Mouse (Mus musculus) heart, embryonic 14.5 days (tissue): ENCODE results near the gene Tomm7. TPM values are rescaled to one million over a fixed set of nuclear protein-coding genes. Genes with fewer than 3 reads are reported as not detected.

Experiments used
- ATAC-seq: fragments of 200-750 bp; cut with Nextera tagmentation; 2 replicates; pipeline ENCODE4 v1.8.0; 2017; ENCODE audit warnings: low read depth, moderate TSS enrichment; ENCODE audit not compliant: insufficient number of reproducible peaks, insufficient read depth, low FRiP score
- H3K27ac ChIP-seq, 2 experiments: fragments of 200-500 bp in 1 of 2; fragments of 300-500 bp in 1 of 2; sonication (generic) in 1 of 2; replicated peaks in 1 of 2; 2 replicates each; pipeline ENCODE4 v1.5.1; 2012 to 2014; ENCODE audit warnings: low read depth in 2 of 2, low read length in 2 of 2, control low read depth in 1 of 2, mild to moderate bottlenecking in 1 of 2, mixed read lengths in 1 of 2; ENCODE audit not compliant: control insufficient read depth in 1 of 2, insufficient read depth in 1 of 2
- H3K27me3 ChIP-seq: fragments of 300-500 bp; sonication (generic); 2 replicates; pipeline ENCODE4 v1.6.1; 2014; ENCODE audit warnings: mild to moderate bottlenecking, low read length, control low read depth; ENCODE audit not compliant: control insufficient read depth, insufficient read depth
- H3K36me3 ChIP-seq: fragments of 300-500 bp; sonication (generic); 2 replicates; pipeline ENCODE4 v1.6.1; 2014; ENCODE audit warnings: mild to moderate bottlenecking, control low read depth, low read length, mixed read lengths; ENCODE audit not compliant: control insufficient read depth, insufficient read depth
- H3K4me1 ChIP-seq, 2 experiments: fragments of 200-500 bp in 1 of 2; fragments of 300-500 bp in 1 of 2; sonication (generic) in 1 of 2; 2 replicates each; pipeline ENCODE4 v1.6.1; 2012 to 2014; ENCODE audit warnings: low read length in 2 of 2, control low read depth in 1 of 2, mixed read lengths in 1 of 2; ENCODE audit not compliant: control insufficient read depth in 2 of 2, insufficient read depth in 2 of 2
- H3K4me2 ChIP-seq: fragments of 300-500 bp; sonication (generic); 2 replicates; pipeline ENCODE4 v1.6.1; 2014; ENCODE audit warnings: mild to moderate bottlenecking, low read length
- H3K4me3 ChIP-seq, 2 experiments: fragments of 200-500 bp in 1 of 2; fragments of 300-500 bp in 1 of 2; sonication (generic) in 1 of 2; 2 replicates each; pipeline ENCODE4 v1.5.1; 2012 to 2014; ENCODE audit warnings: low read length in 2 of 2, mild to moderate bottlenecking in 2 of 2, control low read depth in 1 of 2, low read depth in 1 of 2, moderate library complexity in 1 of 2; ENCODE audit not compliant: control insufficient read depth in 1 of 2, insufficient read depth in 1 of 2
- H3K9ac ChIP-seq: fragments of 300-500 bp; sonication (generic); 2 replicates; pipeline ENCODE4 v1.6.1; 2014; ENCODE audit warnings: mild to moderate bottlenecking, low read length
- H3K9me3 ChIP-seq: fragments of 300-500 bp; sonication (generic); 2 replicates; pipeline ENCODE4 v1.6.1; 2016; ENCODE audit warnings: low read length, control low read depth; ENCODE audit not compliant: control insufficient read depth
- WGBS: fragments of 180-500 bp; shearing (Covaris S2); extraction: QIAGEN DNeasy Blood & Tissue Kit; methylation state at CpG from one replicate; pipeline ENCODE4 v1.1.7; 2014; 5-methylcytosine and 5-hydroxymethylcytosine counted together
- polyA plus RNA-seq: library from polyadenylated mRNA; unstranded; fragments of >200 nt; fragmentation: Nextera tagmentation; extraction: Ambion mirVana; gene quantifications from 2 replicates; pipeline ENCODE4 v1.2.1, GENCODE M21; 2014

Tomm7 gene
- polyA plus RNA-seq, 1 experiment from 2014 or later, result 120 TPM

GRCm38 (mm10) chr5:23824171-23824733 is 19.7 kb downstream of the Tomm7 start:
- H3K9ac ChIP-seq, result no peak overlapping the region
- no peak for ATAC-seq
- H3K27ac ChIP-seq, result no peak overlapping the region
- H3K9me3 ChIP-seq, result no peaks in the 10 kb centered on the region
- 72% methylated on average over 8 of the region's 8 CpGs for WGBS
- no peak overlapping the region for H3K4me2 ChIP-seq
- peaks cover 18% of the 10 kb centered on the region for H3K36me3 ChIP-seq
- H3K4me1 ChIP-seq, result no peaks in the 10 kb centered on the region
- no peak overlapping the region for H3K4me3 ChIP-seq
- no peaks in the 10 kb centered on the region for H3K27me3 ChIP-seq

- Histone ChIP-seq H3K27ac (no peak overlapping the region), H3K4me1 (no peaks in the 10 kb centered on the region), H3K9me3 (no peaks in the 10 kb centered on the region), H3K9ac (no peak overlapping the region), H3K4me2 (no peak overlapping the region), H3K36me3 (peaks cover 35% of the 10 kb centered on the region), H3K27me3 (no peaks in the 10 kb centered on the region), H3K4me3 (no peak overlapping the region)
- no peak for ATAC-seq
- WGBS, result 67% methylated on average over 11 of the region's 11 CpGs
Measured at GRCm38 (mm10) chr5:23822306-23822705, 21.7 kb downstream of the Tomm7 start.

GRCm38 (mm10) chr5:23816681-23817080 is 27.3 kb downstream of the Tomm7 start:
- peaks cover 85% of the 10 kb centered on the region for H3K36me3 ChIP-seq
- ATAC-seq, result no peak
- H3K9me3 ChIP-seq, result peaks cover 11% of the 10 kb centered on the region; the same call in 1 of the 2 replicates
- H3K4me2 ChIP-seq, result no peak overlapping the region
- H3K9ac ChIP-seq, result no peak overlapping the region
- H3K27ac ChIP-seq, result no peak overlapping the region
- H3K4me3 ChIP-seq, result no peak overlapping the region
- H3K4me1 ChIP-seq, result no peaks in the 10 kb centered on the region
- 89% methylated on average over 15 of the region's 15 CpGs for WGBS
- no peaks in the 10 kb centered on the region for H3K27me3 ChIP-seq

GRCm38 (mm10) chr5:23814841-23815240 is 29.1 kb downstream of the Tomm7 start:
- WGBS, result 94% methylated on average over 5 of the region's 5 CpGs
- no peak for ATAC-seq
- H3K9me3 ChIP-seq, result peaks cover 11% of the 10 kb centered on the region; the same call in 1 of the 2 replicates
- no peak overlapping the region for H3K9ac ChIP-seq
- no peaks in the 10 kb centered on the region for H3K27me3 ChIP-seq
- no peak overlapping the region for H3K4me3 ChIP-seq
- no peak overlapping the region for H3K27ac ChIP-seq
- no peaks in the 10 kb centered on the region for H3K4me1 ChIP-seq
- H3K36me3 ChIP-seq, result peaks cover 94% of the 10 kb centered on the region
- H3K4me2 ChIP-seq, result no peak overlapping the region

- Histone ChIP-seq H3K27me3 (no peaks in the 10 kb centered on the region), H3K4me3 (no peak overlapping the region), H3K9me3 (no peaks in the 10 kb centered on the region), H3K4me2 (no peak overlapping the region), H3K27ac (no peak overlapping the region), H3K4me1 (peaks cover 0 to 6% of the 10 kb centered on the region in 2 experiments; a peak in 2 of 4 replicates), H3K9ac (no peak overlapping the region), H3K36me3 (peaks cover 60% of the 10 kb centered on the region)
- 90% methylated on average over 2 of the region's 2 CpGs for WGBS
- no peak for ATAC-seq
Measured at GRCm38 (mm10) chr5:23792726-23793125, 51.2 kb downstream of the Tomm7 start.

- H3K27me3 ChIP-seq, result no peaks in the 10 kb centered on the region
- 82% methylated on average over 4 of the region's 4 CpGs for WGBS
- H3K4me2 ChIP-seq, result no peak overlapping the region
- H3K9ac ChIP-seq, result no peak overlapping the region
- no peak overlapping the region for H3K4me3 ChIP-seq
- peaks cover 0 to 9% of the 10 kb centered on the region in 2 experiments; a peak in 2 of 4 replicates for H3K4me1 ChIP-seq
- no peaks in the 10 kb centered on the region for H3K9me3 ChIP-seq
- ATAC-seq, result no peak
- no peak overlapping the region for H3K27ac ChIP-seq
- H3K36me3 ChIP-seq, result peaks cover 27% of the 10 kb centered on the region
Measured at GRCm38 (mm10) chr5:23789078-23789612, 54.8 kb downstream of the Tomm7 start.

Other genes with a start within 250 kb of the Tomm7 start
- 49.6 and 50.8 TPM in 2 replicates for gene Srpk2, start 159.5 kb downstream of the Tomm7 start, polyA plus RNA-seq
- 20.6 and 21.4 TPM in 2 replicates for gene Pus7, start 60.5 kb downstream of the Tomm7 start, polyA plus RNA-seq
- gene Rint1, start 56.5 kb downstream of the Tomm7 start, polyA plus RNA-seq, result 23.9 and 28.9 TPM in 2 replicates
- gene Fam126a, start 186.5 kb upstream of the Tomm7 start, polyA plus RNA-seq, result 45.4 and 49.6 TPM in 2 replicates